Mouse (Mus musculus) neural tube, embryonic 11.5 days (tissue): ENCODE data around the gene Olfr1124. TPM values are rescaled to one million over a fixed set of nuclear protein-coding genes. Genes with fewer than 3 reads are reported as not detected.
"Not testable (repeated sequence)": the region's sequence is repeated elsewhere in the genome, so short reads cannot be mapped to it uniquely, and the experiment has no call there.

Experiments used
- ATAC-seq: fragments of 200-750 bp; cut with Nextera tagmentation; 2 replicates; pipeline ENCODE4 v1.8.0; 2017; ENCODE audit warnings: moderate number of reproducible peaks, mild to moderate bottlenecking, moderate TSS enrichment, moderate library complexity; ENCODE audit not compliant: insufficient read depth, low FRiP score, low TSS enrichment
- DNase-seq: peaks from one replicate; pipeline ENCODE4 v3.0.0-alpha.2; 2015; ENCODE audit warnings: low spot score
- H3K27ac ChIP-seq: fragments of 300-500 bp; sonication (generic); 2 replicates; pipeline ENCODE4 v1.5.1; 2014; ENCODE audit warnings: low read depth, mild to moderate bottlenecking, low read length
- H3K27me3 ChIP-seq: fragments of 300-500 bp; sonication (generic); 2 replicates; pipeline ENCODE4 v1.6.1; 2014; ENCODE audit warnings: mild to moderate bottlenecking, low read length, mixed read lengths; ENCODE audit not compliant: control insufficient read depth, insufficient read depth
- H3K36me3 ChIP-seq: fragments of 300-500 bp; sonication (generic); 2 replicates; pipeline ENCODE4 v1.6.1; 2014; ENCODE audit warnings: mild to moderate bottlenecking, low read length, moderate library complexity, mixed read lengths; ENCODE audit not compliant: control insufficient read depth, insufficient read depth
- H3K4me1 ChIP-seq: fragments of 300-500 bp; sonication (generic); 2 replicates; pipeline ENCODE4 v1.6.1; 2014; ENCODE audit warnings: low read length, mixed read lengths; ENCODE audit not compliant: control insufficient read depth, insufficient read depth
- H3K4me2 ChIP-seq: fragments of 300-500 bp; sonication (generic); 2 replicates; pipeline ENCODE4 v1.6.1; 2014; ENCODE audit warnings: low read depth, mild to moderate bottlenecking, moderate library complexity
- H3K4me3 ChIP-seq: fragments of 300-500 bp; sonication (generic); 2 replicates; pipeline ENCODE4 v1.5.1; 2014; ENCODE audit warnings: low read depth, low read length
- H3K9ac ChIP-seq: fragments of 300-500 bp; sonication (generic); 2 replicates; pipeline ENCODE4 v1.6.1; 2014; ENCODE audit warnings: mild to moderate bottlenecking, low read length
- H3K9me3 ChIP-seq: fragments of 300-500 bp; sonication (generic); 2 replicates; pipeline ENCODE4 v1.6.1; 2016; ENCODE audit warnings: low read length; ENCODE audit not compliant: control insufficient read depth
- WGBS: fragments of 180-500 bp; shearing (Covaris S2); extraction: QIAGEN DNeasy Blood & Tissue Kit; methylation state at CpG from one replicate; pipeline ENCODE4 v1.1.7; 2014; 5-methylcytosine and 5-hydroxymethylcytosine counted together
- polyA plus RNA-seq: library from polyadenylated mRNA; unstranded; fragments of >200 nt; fragmentation: Nextera tagmentation; extraction: Ambion mirVana; gene quantifications from 2 replicates; pipeline ENCODE4 v1.2.1, GENCODE M21; 2014

Olfr1124 gene
- polyA plus RNA-seq: not detected in 2 replicates

- WGBS: 94% methylated on average over 1 of the region's 1 CpGs
- Histone ChIP-seq H3K4me2 (no peak within 1 kb of the TSS), H3K27ac (no peak within 1 kb of the TSS), H3K9me3 (no peaks in the 10 kb centered on the region), H3K4me1 (no peaks in the 10 kb centered on the region), H3K27me3 (no peaks in the 10 kb centered on the region), H3K4me3 (no peak within 1 kb of the TSS), H3K36me3 (no peaks in the 10 kb centered on the region), H3K9ac (no peak within 1 kb of the TSS)
- ATAC-seq (no peak), DNase-seq (no peak)
Observed at GRCm38 (mm10) chr2:87429975-87430374, at the start of gene Olfr1124. Gene Olfr1124, plus strand, starts transcription at chr2:87430275.

DNA sequence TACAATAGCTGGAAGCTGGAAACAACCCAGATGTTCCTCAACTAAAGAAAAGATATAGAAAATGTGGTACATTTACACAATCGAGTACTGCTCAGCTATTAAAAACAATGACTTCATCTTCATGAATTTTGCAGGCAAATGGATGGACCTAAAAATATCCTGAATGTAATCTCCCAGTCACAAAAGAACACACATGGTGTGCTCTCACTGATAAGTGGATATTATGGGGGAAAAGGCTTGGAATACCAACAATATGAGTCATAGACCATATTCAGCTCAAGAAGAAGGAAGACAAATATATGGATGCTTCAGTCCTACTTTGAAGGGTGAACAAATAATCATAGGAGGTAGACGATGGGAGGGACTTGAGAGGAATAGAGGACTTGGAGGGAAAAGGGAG lies 46.1 kb upstream of the Olfr1124 start:
- Histone ChIP-seq H3K4me2 (no peak overlapping the region), H3K27ac (no peak overlapping the region), H3K36me3 (no peaks in the 10 kb centered on the region), H3K4me1 (no peaks in the 10 kb centered on the region), H3K27me3 (no peaks in the 10 kb centered on the region), H3K9me3 (no peaks in the 10 kb centered on the region), H3K4me3 (no peak overlapping the region), H3K9ac (no peak overlapping the region)
- ATAC-seq: no peak
- WGBS: 88% methylated on average over 2 of the region's 2 CpGs
- no peak for DNase-seq

DNA sequence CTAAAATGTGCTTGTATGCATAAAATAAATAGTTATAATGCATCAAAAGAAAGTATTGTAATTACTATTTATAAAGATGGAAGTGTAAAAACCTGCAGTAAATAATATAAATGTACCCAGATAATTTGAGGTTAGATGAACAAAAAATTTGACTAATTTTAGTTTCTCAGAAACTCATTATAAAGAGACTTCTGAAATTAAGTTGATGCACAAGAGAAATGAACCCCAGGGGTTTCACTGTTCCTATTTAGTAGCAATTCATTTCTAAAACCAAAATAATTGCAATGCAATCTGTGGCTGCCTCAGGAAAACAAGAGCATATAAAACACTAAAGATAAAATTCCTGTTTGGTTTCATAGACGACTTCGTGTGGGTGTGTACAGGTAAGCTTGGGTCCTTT lies 44.5 kb upstream of the Olfr1124 start, which contains the start of gene Olfr1122:
Olfr1122 (plus strand) TSS at position 301 of the 400 bp plus-strand sequence.
- no peaks in the 10 kb centered on the region for H3K27me3 ChIP-seq
- H3K9me3 ChIP-seq: no peaks in the 10 kb centered on the region
- no peaks in the 10 kb centered on the region for H3K4me1 ChIP-seq
- 82% methylated on average over 2 of the region's 2 CpGs for WGBS
- H3K4me3 ChIP-seq: no peak within 1 kb of the TSS
- H3K9ac ChIP-seq: no peak within 1 kb of the TSS
- ATAC-seq (no peak), DNase-seq (no peak)
- no peaks in the 10 kb centered on the region for H3K36me3 ChIP-seq
- H3K27ac ChIP-seq: no peak within 1 kb of the TSS
- no peak within 1 kb of the TSS for H3K4me2 ChIP-seq

DNA sequence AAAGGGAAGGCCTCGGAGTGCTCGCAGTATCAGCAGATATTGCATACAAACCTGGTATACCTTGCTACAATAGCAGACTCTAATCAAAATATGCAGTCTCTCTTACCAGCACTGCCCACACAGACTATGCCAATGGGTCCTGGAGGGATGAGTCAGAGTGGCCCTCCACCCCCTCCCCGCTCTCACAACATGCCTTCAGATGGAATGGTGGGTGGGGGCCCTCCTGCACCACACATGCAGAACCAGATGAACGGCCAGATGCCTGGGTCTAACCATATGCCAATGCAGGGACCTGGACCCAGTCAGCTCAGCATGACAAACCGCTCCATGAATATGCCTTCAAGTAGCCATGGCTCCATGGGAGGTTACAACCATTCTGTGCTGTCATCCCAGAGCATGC lies 36.5 kb upstream of the Olfr1124 start:
- WGBS: 92% methylated on average over 4 of the region's 5 CpGs
- not testable (repeated sequence) for ATAC-seq

GRCm38 (mm10) chr2:87394686-87395085 lies 35.4 kb upstream of the Olfr1124 start:
- ATAC-seq, DNase-seq, H3K4me3 ChIP-seq, H3K9me3 ChIP-seq, H3K9ac ChIP-seq, H3K4me1 ChIP-seq, H3K27ac ChIP-seq, H3K4me2 ChIP-seq, H3K27me3 ChIP-seq, H3K36me3 ChIP-seq: not testable (repeated sequence)
- 92% methylated on average over 7 of the region's 7 CpGs for WGBS

More for the DNA sequence above, 36.5 kb upstream of the Olfr1124 start:
- not testable (repeated sequence) for H3K9me3 ChIP-seq, H3K27ac ChIP-seq, H3K27me3 ChIP-seq, H3K4me2 ChIP-seq, H3K9ac ChIP-seq, H3K36me3 ChIP-seq, H3K4me3 ChIP-seq, DNase-seq, H3K4me1 ChIP-seq

DNA sequence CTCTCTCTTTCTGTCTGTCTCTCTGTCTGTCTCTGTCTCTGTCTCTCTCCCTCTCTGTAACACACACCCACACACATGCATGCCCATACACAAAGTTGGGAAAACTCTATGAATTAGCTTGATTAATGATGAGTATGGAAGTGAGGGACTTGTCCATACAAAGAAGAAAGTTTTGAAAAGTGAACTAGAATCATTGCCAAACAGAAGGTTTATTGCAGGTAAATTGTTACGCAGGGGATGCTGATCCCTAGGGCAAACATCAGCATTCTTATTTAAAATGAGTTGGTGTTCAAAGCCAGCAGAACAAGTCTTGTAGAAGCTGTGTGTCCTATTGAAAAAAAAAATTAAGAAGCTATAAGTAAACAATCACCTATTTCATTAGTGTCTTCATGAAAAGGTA lies 13.7 kb upstream of the Olfr1124 start, which contains the start of gene Olfr1123:
Olfr1123 (plus strand) TSS at position 301 of the 400 bp plus-strand sequence.
- Histone ChIP-seq H3K27ac (no peak within 1 kb of the TSS), H3K4me2 (no peak within 1 kb of the TSS), H3K4me1 (no peaks in the 10 kb centered on the region), H3K27me3 (no peaks in the 10 kb centered on the region), H3K9ac (no peak within 1 kb of the TSS), H3K4me3 (no peak within 1 kb of the TSS), H3K36me3 (no peaks in the 10 kb centered on the region), H3K9me3 (no peaks in the 10 kb centered on the region)
- DNase-seq (no peak), ATAC-seq (no peak)
- WGBS: 93% methylated on average over 1 of the region's 1 CpGs

DNA sequence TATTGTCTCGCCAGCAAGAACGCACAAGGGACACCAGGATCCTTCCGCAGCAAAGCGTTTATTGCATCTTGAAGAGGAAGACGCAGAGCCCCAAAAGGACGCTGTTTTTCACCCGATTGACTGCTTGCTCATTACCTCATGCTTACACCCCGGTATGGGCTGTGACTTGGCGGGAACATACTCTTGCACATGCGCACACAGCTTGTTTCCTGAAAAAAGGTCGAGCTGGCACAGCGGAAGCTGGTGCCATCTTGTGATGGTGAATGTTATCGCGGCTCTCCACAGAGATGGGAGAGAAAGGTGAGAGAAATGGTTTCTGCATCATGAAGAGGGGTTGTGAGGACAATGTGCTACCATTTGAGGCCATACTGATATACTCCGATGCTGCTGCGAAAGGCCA lies 7.7 kb downstream of the Olfr1124 start:
- Histone ChIP-seq H3K4me2 (no peak overlapping the region), H3K27ac (no peak overlapping the region), H3K36me3 (no peaks in the 10 kb centered on the region), H3K9ac (no peak overlapping the region), H3K9me3 (no peaks in the 10 kb centered on the region), H3K4me3 (no peak overlapping the region), H3K27me3 (no peaks in the 10 kb centered on the region), H3K4me1 (no peaks in the 10 kb centered on the region)
- DNase-seq (no peak), ATAC-seq (no peak)
- 93% methylated on average over 16 of the region's 16 CpGs for WGBS

GRCm38 (mm10) chr2:87453662-87454061 lies 23.6 kb downstream of the Olfr1124 start, which contains the start of gene Olfr1126:
Gene Olfr1126, plus strand, starts transcription at chr2:87453962.
- DNase-seq: no peak
- no peaks in the 10 kb centered on the region for H3K27me3 ChIP-seq
- no peaks in the 10 kb centered on the region for H3K36me3 ChIP-seq
- H3K9ac ChIP-seq: no peak within 1 kb of the TSS
- no peak within 1 kb of the TSS for H3K4me2 ChIP-seq
- no peak within 1 kb of the TSS for H3K4me3 ChIP-seq
- no peak within 1 kb of the TSS for H3K27ac ChIP-seq
- no peaks in the 10 kb centered on the region for H3K9me3 ChIP-seq
- H3K4me1 ChIP-seq: no peaks in the 10 kb centered on the region
- no peak for ATAC-seq

DNA sequence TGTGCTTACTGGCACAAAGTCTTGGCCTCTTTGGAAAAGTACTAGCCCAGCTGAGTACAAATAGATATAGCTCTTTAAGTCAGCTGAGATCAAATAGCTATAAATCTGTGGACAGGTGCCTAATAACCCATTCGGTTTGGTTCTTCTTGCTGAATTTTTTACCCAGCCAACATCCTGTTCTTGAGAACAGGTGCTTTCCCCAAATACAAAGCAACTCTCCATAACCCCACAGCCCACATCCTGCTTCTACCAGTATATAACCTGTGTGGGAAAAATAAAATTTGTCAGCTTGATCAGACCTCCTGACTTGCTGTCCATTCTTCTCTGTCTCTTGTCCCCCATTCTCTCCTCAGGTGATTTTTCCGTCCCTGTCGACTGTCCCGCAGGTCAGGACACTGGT lies 31.7 kb downstream of the Olfr1124 start:
- no peak overlapping the region for H3K9ac ChIP-seq
- no peak overlapping the region for H3K4me3 ChIP-seq
- DNase-seq (no peak), ATAC-seq (no peak)
- 92% methylated on average over 4 of the region's 4 CpGs for WGBS
- no peaks in the 10 kb centered on the region for H3K4me1 ChIP-seq
- no peaks in the 10 kb centered on the region for H3K36me3 ChIP-seq
- H3K27ac ChIP-seq: no peak overlapping the region
- no peaks in the 10 kb centered on the region for H3K27me3 ChIP-seq
- no peak overlapping the region for H3K4me2 ChIP-seq
- H3K9me3 ChIP-seq: no peaks in the 10 kb centered on the region
